ENCODE assay signal across 8 mouse cellular contexts in the genomic region with DNA sequence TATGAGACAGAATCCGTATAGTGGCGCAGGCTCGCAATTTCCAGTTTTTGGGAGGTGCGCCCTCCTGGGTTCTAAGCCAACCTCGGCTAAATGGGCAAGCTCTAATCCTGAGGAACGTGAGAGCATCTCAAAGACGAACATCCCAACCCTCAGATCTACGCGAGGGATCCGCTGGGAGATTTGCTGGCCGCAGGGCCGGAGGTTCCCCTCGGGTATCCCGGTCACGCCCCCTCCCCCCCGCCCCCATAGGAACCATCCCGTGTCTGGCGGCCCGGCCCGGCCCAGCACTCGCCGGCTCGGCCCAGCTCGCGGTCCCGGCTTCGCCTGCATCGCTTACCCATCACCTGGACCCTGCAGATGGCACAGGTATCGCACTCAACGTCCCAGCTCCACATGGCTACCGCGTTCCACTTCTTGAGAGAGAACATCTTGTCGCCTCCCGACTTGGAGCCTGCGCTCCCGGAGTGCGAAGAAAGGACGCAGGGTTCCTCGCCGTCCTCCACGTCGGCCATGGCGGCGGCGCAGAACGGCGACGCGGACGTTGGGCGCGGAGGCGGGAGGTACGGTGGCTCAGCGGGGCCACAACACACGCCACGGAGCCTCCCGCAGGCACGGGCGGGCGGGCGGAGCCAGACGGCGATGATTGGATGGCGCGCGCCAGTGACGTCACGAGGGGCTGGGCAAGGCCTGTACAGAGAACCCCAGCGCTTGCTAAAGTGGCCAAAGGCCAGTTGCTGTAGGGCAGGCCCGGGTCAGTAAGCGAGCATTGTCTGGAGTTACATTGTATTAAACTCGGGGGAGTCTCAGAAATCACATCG. TPM values are rescaled to one million over a fixed set of nuclear protein-coding genes. Genes with fewer than 3 reads are reported as not detected.
A peak's percentile ranks its signal among the peaks of the same experiment; 100 is the strongest.
DNase-seq lines count a peak whose midpoint lies in the region; ATAC-seq and TF ChIP-seq lines count a peak whose summit lies in the region.

A gene (minus strand): TSS at position 605 of the 818 bp plus-strand sequence.

- TF ChIP-seq POLR2A in olfactory bulb, adult 2 months (IDR thresholded peaks at IDR 0.05; ENCODE audit: insufficient read depth, low read depth, low read length) = no peak
- TF ChIP-seq POLR2A in thymus, adult 2 months (IDR thresholded peaks at IDR 0.05; ENCODE audit: control insufficient read depth, extremely low read depth, insufficient read depth, low read length, poor library complexity) = peak; percentile 57; the same call in 1 of the 2 replicates

- H3K4me2 ChIP-seq in forebrain, embryonic 16.5 days (ENCODE audit: low read length) = peak within 1 kb of the TSS; percentile 92
- H3K4me2 ChIP-seq in lung, embryonic 14.5 days = peak within 1 kb of the TSS; percentile 83

- no peaks in the 10 kb centered on the region for H3K9me3 ChIP-seq in G1E (replicated peaks)
- no peaks in the 10 kb centered on the region for H3K9me3 ChIP-seq in forebrain, embryonic 16.5 days (ENCODE audit: control insufficient read depth, low read length)
- H3K9me3 ChIP-seq in lung, embryonic 14.5 days (ENCODE audit: low read depth, low read length) = no peaks in the 10 kb centered on the region

- peaks cover 34% of the 10 kb centered on the region for H3K4me1 ChIP-seq in G1E (ENCODE audit: insufficient read depth, low read depth, low read length)
- H3K4me1 ChIP-seq in forebrain, embryonic 16.5 days (replicated peaks; ENCODE audit: control insufficient read depth, insufficient read depth, low read length) = peaks cover 15% of the 10 kb centered on the region
- peaks cover 4% of the 10 kb centered on the region; the same call in 1 of the 2 replicates for H3K4me1 ChIP-seq in lung, embryonic 14.5 days (ENCODE audit: insufficient read depth)
- H3K4me1 ChIP-seq in olfactory bulb, adult 2 months (ENCODE audit: control insufficient read depth, insufficient read depth, low read length) = peaks cover 6% of the 10 kb centered on the region; the same call in 1 of the 2 replicates
- H3K4me1 ChIP-seq in thymus, adult 2 months (replicated peaks; ENCODE audit: control insufficient read depth, insufficient read depth, low read length) = peaks cover 3% of the 10 kb centered on the region

- peaks cover 7% of the 10 kb centered on the region; the same call in 1 of the 2 replicates for H3K27me3 ChIP-seq in G1E (ENCODE audit: insufficient read depth, low read length)
- H3K27me3 ChIP-seq in forebrain, embryonic 16.5 days (replicated peaks; ENCODE audit: control insufficient read depth, insufficient read depth, low read length) = no peaks in the 10 kb centered on the region
- no peaks in the 10 kb centered on the region for H3K27me3 ChIP-seq in lung, embryonic 14.5 days (ENCODE audit: insufficient read depth, low read length)
- no peaks in the 10 kb centered on the region for H3K27me3 ChIP-seq in thymus, adult 2 months (ENCODE audit: control insufficient read depth, insufficient read depth, low read length)

- DNase-seq in G1E (ENCODE audit: low spot score) = peak; percentile 94
- peak; percentile 99 to 100 for DNase-seq in cerebellum, adult 18-20 months
- peak; percentile 99 to 100 for DNase-seq in heart, postnatal 36 days
- DNase-seq in layer of hippocampus, adult 2 months (ENCODE audit: low spot score in 2 of 2) = peak; percentile 99 to 100
- DNase-seq in lung, embryonic 14.5 days = peak; percentile 99
- peak; percentile 98 for DNase-seq in thymus, adult 2 months

- intact Hi-C loops in heart, postnatal 36 days (cut with DNase I) = loop anchor here (5.0 to 10.0 kb wide), 3 partner anchors 41 to 363 kb away; a partner anchor contains a TSS

- H3K4me3 ChIP-seq in G1E (ENCODE audit: low read depth, low read length) = peak within 1 kb of the TSS; percentile 78
- H3K4me3 ChIP-seq in forebrain, embryonic 16.5 days (replicated peaks; ENCODE audit: low read length) = peak within 1 kb of the TSS; percentile 86
- peak within 1 kb of the TSS; percentile 76 for H3K4me3 ChIP-seq in layer of hippocampus, adult 2 months
- peak within 1 kb of the TSS; percentile 83 for H3K4me3 ChIP-seq in lung, embryonic 14.5 days (ENCODE audit: low read depth, low read length)
- H3K4me3 ChIP-seq in olfactory bulb, adult 2 months (ENCODE audit: insufficient read depth, low read depth, low read length) = peak within 1 kb of the TSS; percentile 90
- H3K4me3 ChIP-seq in thymus, adult 2 months (ENCODE audit: control insufficient read depth, insufficient read depth, low read length) = peak within 1 kb of the TSS; percentile 64

- peak within 1 kb of the TSS; percentile 79 for H3K9ac ChIP-seq in forebrain, embryonic 16.5 days (replicated peaks; ENCODE audit: low read depth, low read length)
- peak within 1 kb of the TSS; percentile 86 for H3K9ac ChIP-seq in lung, embryonic 14.5 days

- whole genome bisulfite sequencing in forebrain, embryonic 16.5 days = under 1% methylated on average over 71 of the region's 74 CpGs
- under 1% methylated on average over 69 of the region's 74 CpGs for WGBS in lung, embryonic 14.5 days
- under 1% methylated on average over 74 of the region's 74 CpGs for WGBS in olfactory bulb, adult 2 months
- 2% methylated on average over 68 of the region's 74 CpGs for WGBS in thymus, adult 2 months

- ATAC-seq in G1E (ENCODE audit: extremely low read depth, insufficient number of reproducible peaks, low FRiP score, poor library complexity, severe bottlenecking) = peak; percentile 89
- ATAC-seq in forebrain, embryonic 16.5 days = peak; percentile 99
- ATAC-seq in lung, embryonic 14.5 days (ENCODE audit: insufficient read depth) = peak; percentile 98

- peak within 1 kb of the TSS; percentile 75 for H3K27ac ChIP-seq in forebrain, embryonic 16.5 days (ENCODE audit: low read length)
- H3K27ac ChIP-seq in layer of hippocampus, adult 2 months = peak within 1 kb of the TSS; percentile 90
- peak within 1 kb of the TSS; percentile 83 for H3K27ac ChIP-seq in lung, embryonic 14.5 days (ENCODE audit: low read depth)
- peak within 1 kb of the TSS; percentile 78; the same call in 1 of the 2 replicates for H3K27ac ChIP-seq in olfactory bulb, adult 2 months (ENCODE audit: insufficient read depth, low read depth, low read length)
- H3K27ac ChIP-seq in thymus, adult 2 months (ENCODE audit: control insufficient read depth, insufficient read depth, low read length) = no peak within 1 kb of the TSS

- no peak for TF ChIP-seq CTCF in G1E (IDR thresholded peaks at IDR 0.05; ENCODE audit: low read depth, low read length)
- TF ChIP-seq CTCF in layer of hippocampus, adult 2 months (conservative IDR thresholded peaks at IDR 0.05) = no peak
- TF ChIP-seq CTCF in lung, embryonic 14.5 days (IDR thresholded peaks at IDR 0.05; ENCODE audit: low read depth) = no peak
- TF ChIP-seq CTCF in olfactory bulb, adult 2 months (IDR thresholded peaks at IDR 0.05; ENCODE audit: insufficient read depth, low read depth, low read length) = no peak
- TF ChIP-seq CTCF in thymus, adult 2 months (IDR thresholded peaks at IDR 0.05; ENCODE audit: borderline replicate concordance, control insufficient read depth, extremely low read depth, insufficient read depth, low read length, poor library complexity) = 0 out of 2 replicates have a peak, but pooled peaks have one; percentile 27

- peaks cover 32% of the 10 kb centered on the region for H3K36me3 ChIP-seq in G1E (replicated peaks)
- H3K36me3 ChIP-seq in forebrain, embryonic 16.5 days (ENCODE audit: control insufficient read depth, insufficient read depth) = no peaks in the 10 kb centered on the region
- peaks cover 25% of the 10 kb centered on the region for H3K36me3 ChIP-seq in lung, embryonic 14.5 days (ENCODE audit: insufficient read depth)
- H3K36me3 ChIP-seq in thymus, adult 2 months (ENCODE audit: control insufficient read depth, insufficient read depth, low read length) = peaks cover 10% of the 10 kb centered on the region; the same call in 1 of the 2 replicates

RNA-seq across cellular contexts. Expression of the gene that starts here (rescaled TPM):
- 102 and 104 TPM in 2 replicates for total RNA-seq in G1E (2014; fragmentation: Nextera tagmentation)
- 79.5 and 85.0 TPM in 2 replicates for total RNA-seq in G1E (2017)
- 41.8 and 71.5 TPM in 2 replicates for polyA plus RNA-seq in G1E (2012)
- 179 TPM in 2 replicates for polyA plus RNA-seq in forebrain, embryonic 16.5 days (2015; fragmentation: Nextera tagmentation; extraction: Ambion mirVana)
- total RNA-seq in heart, postnatal 36 days (2021) = 10 to 100 TPM; 71.1 to 74.7 TPM
- total RNA-seq in layer of hippocampus, adult 2 months (2021) = 10 to 100 TPM; 57.2 to 58.1 TPM
- 242 and 260 TPM in 2 replicates for polyA plus RNA-seq in lung, embryonic 14.5 days (2014; fragmentation: Nextera tagmentation; extraction: Ambion mirVana)
- polyA plus RNA-seq in olfactory bulb, adult 2 months (2012; ENCODE audit: insufficient read depth, insufficient read length, low replicate concordance, missing spikeins) = not detected in 2 replicates
- 157 and 160 TPM in 2 replicates for polyA plus RNA-seq in thymus, adult 2 months (2012; rRNA removed)
